Mouse (Mus musculus): ENCODE data around the gene Col4a2.
"Not testable (repeated sequence)": the region's sequence is repeated elsewhere in the genome, so short reads cannot be mapped to it uniquely, and the experiment has no call there.

Gene Col4a2

DNA sequence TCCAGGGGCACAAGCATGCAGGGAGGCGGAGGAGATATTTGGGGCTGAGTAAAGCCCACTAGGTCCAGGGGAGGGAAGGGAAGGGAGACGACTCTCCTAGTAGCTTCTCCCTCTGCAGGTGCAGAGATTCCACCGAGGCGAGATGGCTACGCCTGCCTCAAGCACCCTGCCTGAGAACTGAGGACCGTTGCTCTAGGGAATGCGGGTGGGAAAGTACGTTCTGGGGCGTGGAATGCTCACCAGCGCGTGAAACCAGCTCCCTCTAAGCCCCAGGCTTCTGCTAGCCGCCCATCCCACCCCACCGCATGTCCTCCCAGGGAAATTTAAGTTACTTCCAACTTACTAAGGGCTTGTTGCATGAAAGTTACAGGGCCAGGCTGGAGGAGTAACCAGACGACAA, 167.0 kb downstream of the Col4a2 start:
- in situ Hi-C loops (cut with MboI, MseI) = no loop called here

DNA sequence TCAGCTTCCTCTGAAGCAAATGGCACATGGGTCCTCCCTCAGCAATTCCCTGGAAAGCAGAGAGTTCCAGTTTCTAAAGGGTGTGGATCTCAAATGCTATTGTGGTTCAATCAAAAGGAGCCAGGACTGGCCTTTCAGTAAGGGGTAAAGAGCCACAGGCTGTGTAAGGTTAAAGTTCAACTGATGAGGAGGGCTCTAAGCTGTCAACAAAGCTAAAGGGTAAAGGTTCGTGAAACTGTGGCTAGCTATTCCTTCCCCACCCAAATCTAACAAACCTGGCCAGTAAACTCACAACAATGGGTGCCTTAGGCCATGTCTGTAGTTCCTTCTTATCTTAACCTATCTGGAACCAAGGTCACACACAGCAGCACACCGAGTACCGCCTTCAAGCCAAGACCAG, 169.3 kb downstream of the Col4a2 start:
- in situ Hi-C loops (cut with MboI, MseI) = no loop called here

DNA sequence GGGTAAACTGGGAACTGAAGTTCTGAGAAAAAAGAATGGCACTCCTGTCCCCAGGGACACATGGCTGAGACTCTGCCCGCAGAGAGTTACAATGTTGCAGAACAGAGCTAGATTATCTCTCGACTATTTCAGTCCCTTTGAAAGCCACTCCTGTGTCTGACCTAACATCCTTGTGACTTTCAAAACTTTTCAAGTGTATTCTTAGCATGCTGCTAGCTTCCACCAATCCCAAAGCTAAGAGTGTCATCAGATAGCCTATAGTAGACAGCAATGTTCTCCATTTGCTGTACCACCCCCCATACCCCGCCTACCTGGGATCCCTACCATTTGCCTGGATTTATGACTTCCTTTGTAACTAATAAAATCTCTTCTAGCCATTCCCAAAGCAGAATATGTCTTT, 169.9 kb downstream of the Col4a2 start:
- in situ Hi-C loops (cut with MboI, MseI) = no loop called here

DNA sequence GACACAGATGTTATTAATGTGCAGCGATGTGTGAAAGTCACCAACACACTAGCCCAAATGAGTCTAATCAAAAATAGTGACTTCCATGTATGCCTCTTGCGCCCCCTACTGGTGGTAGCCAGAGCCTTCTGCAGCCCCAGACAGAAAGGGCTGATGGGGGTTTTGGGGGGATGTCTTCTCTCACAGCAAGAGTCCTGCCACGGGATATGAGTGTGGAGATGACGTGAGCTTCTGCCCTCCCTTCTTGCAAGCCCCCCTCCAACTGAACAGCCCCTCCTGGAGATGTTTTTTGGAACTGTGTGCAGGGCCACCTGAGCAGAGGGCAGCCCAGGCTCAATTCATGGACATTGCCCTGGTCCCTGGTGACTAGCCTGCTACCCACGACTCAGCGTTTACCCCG, 173.5 kb downstream of the Col4a2 start:
- in situ Hi-C loops (cut with MboI, MseI) = loop anchor here (5.0 kb wide), 1 partner anchor 54 kb away; no protein-coding TSS in a partner anchor

DNA sequence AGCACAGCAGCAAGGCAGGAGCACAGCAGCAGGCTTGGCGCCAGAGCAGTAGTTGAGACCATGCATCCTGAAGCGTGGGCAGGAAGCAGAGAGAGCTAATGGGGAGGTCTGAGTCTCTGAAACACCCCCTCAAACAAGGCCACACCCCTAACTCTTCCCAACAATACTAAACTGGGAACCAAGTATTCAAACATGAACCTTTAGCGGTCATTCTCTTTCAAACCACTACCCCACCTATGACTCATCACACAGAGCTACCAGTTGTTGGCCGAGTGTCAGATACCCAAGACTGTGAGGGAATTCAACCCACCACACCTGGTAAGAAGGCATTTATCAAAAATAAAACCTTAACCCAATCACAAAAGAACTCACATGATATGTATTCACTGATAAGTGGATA, 174.6 kb downstream of the Col4a2 start:
- in situ Hi-C loops (cut with MboI, MseI) = loop anchor here (5.0 kb wide), 1 partner anchor 55 kb away; no protein-coding TSS in a partner anchor

DNA sequence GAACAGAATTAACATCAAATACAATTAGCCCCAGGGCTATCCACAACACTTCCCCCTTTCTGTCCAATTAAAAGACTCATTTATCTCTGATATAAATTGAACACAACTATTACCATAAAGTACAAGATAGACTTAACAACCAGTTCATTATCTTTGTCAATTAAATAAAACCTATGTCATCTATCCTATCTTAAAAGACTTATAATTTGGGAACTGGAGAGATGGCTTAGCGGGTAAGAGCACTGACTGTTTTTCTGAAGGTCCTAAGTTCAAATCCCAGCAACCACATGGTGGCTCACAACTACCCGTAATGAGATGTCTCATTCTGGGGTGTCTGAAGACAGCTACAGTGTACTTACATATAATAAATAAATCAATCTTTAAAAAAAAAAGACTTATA, 179.7 kb downstream of the Col4a2 start:
- in situ Hi-C loops (cut with MboI, MseI) = not testable (repeated sequence)

DNA sequence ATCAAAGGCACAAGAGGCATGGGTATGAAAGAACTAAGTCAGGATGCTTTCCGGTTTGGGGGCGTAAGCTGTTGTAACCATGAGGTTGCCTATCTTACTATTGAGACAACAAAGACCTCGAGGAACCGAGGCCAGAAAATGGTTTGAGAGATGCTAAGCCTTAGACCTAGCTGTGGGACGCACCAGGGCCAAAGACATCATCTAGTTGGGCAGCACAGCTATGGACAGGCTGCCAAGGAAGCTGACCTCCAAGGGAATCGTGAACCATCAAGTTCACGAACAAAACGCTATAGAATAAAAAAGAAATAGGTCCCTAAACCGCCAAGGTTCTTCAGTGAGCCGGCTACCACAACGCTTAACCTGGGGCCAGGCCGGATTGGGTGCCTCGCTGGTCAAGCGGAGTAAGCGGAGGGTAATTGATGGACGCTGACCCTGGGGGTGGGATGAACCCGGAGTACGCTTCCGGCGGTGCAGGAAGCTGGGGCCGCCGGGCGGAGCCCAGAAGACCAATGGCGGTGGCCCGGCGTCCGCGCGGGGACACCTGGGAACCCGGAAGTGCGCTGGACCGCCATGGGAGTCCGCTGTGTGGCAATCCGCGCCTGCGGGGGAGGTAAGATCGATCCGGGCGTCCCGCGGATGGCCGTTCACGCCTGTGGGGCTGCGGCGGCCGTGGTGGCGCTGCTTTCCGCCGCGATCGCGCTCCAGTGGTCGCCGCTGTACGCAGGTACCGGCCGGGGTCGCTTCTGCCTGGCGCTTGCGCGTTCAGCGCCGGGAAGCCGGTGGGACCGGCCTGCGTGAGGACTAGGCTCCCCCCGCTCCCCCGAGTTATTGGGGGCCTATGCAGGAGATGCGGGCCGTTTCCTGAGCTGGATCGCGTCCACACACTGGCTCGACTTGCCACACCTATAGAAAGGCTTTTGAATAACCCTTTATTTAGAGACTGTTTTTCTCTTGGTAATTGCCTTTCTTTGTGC, 184.7 kb downstream of the Col4a2 start, which contains the start of gene Naxd:
Gene Naxd, plus strand, starts transcription at position 490 of the 974 bp plus-strand sequence.
- in situ Hi-C loops (cut with MboI, MseI) = no loop called here

DNA sequence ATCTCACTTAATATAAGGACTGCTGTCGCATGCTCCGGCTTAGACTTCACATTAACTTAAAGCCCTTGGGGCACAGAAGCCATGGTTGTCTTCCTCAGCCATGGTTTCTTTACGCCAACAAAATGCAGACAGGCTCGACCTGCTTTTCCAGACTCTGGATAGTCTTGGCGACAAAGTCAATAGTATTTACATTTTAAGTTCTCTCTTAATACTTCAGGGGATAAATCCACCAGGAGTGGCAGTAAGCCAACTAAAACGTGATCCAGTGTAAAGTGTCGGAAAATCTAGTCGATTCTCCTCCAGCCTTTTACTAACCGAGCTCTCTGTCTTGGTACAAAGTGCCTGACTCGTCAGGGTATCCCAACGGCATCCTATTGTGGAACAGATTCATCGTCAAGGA, 185.7 kb downstream of the Col4a2 start:
- in situ Hi-C loops (cut with MboI, MseI) = no loop called here

All from regulatory T cell (primary cell).